Mouse (Mus musculus) kidney, adult 2 months (tissue): Measurements from ENCODE around the gene Washc1.
"Not testable (repeated sequence)": the region's sequence is repeated elsewhere in the genome, so short reads cannot be mapped to it uniquely, and the experiment has no call there.

ENCODE experiments used
- CTCF ChIP-seq: fragments of 200-500 bp; conservative IDR thresholded peaks from 2 replicates; pipeline ENCODE4 v1.5.1; 2011; ENCODE audit warnings: low read depth, mild to moderate bottlenecking, control low read depth, low read length, moderate library complexity, mixed read lengths; ENCODE audit not compliant: insufficient read depth, insufficient read length
- POLR2A ChIP-seq: fragments of 200-500 bp; IDR thresholded peaks from one replicate; pipeline ENCODE4 v1.6.1; 2011; ENCODE audit warnings: low read depth, low read length, control low read depth

GRCm38 (mm10) chr17:66069036-66069435 lies 42.3 kb upstream of the Washc1 start:
- TF ChIP-seq CTCF, POLR2A: not testable (repeated sequence)
